Mouse (Mus musculus): ENCODE measurements at regions not wholly inside any gene's neighbourhood (a gene's known extent, or its start where the extent isn't known, plus 50 kb on each side); places are given as distances from the start of the nearest gene placed in this dataset.
"Not testable (repeated sequence)": the region's sequence is repeated elsewhere in the genome, so short reads cannot be mapped to it uniquely, and the experiment has no call there.

GRCm38 (mm10) chr9:11192183-11192582 is 287.6 kb upstream of the Cntn5 start:
- no peak for DNase-seq

DNA sequence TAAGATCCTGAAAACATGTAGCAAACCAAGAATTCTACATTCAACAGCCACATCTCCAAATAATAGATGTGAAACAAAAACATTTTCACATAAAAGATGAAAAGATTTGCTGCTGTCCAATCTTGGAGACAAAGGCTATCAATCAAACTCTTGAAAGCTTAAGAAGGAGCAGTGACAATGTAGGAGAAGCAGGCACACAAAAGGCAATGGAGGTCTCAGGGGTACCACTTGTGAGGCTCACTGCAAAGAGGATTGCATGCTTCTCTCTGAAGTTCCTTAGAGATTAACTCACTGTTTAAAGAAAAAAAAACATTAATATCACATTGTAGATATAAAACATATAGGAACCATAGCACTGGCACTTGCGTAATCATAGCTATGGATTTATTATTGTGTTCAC is 241.2 kb upstream of the Cntn5 start:
- no peak for DNase-seq

DNA sequence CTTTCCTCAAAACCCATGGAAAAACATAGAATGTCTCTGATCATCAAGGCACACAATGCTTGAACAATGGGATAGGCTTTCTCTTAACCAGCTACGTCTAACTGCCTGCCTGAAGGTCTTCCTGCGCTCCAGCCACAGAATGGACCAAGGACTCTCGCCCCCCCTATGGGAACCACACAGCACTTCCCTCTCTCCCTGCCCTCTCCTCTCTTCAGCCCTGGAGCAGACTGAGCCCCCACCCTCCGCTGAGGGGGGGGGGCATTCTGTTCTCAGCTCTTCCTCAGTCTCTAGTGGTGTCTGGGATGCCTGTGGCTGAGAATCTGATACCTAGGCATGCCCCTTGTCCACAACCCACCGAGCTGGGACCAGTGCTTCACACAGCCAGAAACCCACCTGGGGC is 222.3 kb upstream of the Cntn5 start:
- no peak for DNase-seq

- no peak for DNase-seq
Measured at GRCm38 (mm10) chr9:11119153-11119552, 214.6 kb upstream of the Cntn5 start.

- DNase-seq: not testable (repeated sequence)
Measured at GRCm38 (mm10) chr9:11107828-11108227, 203.3 kb upstream of the Cntn5 start.

DNA sequence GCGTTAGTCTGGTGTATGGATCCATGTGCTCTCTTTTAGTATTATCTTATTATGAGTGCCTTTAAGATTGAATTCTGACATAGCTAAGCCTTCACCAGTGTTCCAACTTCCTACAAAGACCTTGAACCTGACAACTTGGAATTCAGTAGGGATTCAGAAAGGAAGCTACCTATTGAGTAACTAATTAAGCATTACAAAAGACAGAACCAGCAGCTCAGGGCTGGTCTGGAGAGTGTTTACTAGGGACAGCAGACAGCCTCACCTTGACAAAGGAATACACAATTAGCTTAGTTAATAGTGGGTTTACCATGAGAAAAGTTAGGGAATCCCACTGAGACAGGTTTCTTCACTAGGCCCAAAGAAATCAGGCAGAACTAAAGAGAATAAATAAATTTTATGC is 202.6 kb upstream of the Cntn5 start:
- DNase-seq: not testable (repeated sequence)

DNA sequence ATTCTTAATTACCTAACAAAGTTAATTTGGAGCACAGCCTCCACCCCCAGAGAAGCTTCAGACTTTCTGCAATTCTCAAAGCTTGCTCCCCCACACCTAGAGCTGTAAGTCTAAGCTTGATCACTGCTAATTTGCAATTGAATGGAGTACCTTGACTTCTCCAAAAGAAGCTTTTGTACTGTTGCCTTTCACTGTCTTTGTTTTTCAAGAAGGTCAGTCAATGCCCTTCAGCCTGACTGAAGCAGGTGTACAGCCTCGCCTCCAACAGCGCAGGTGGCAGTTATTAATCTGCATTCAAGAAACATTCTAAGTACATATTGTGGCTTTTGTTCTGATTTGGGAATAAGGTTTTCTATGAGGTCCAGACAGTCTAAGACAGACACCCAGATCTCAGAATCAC is 201.7 kb upstream of the Cntn5 start:
- DNase-seq: no peak

DNA sequence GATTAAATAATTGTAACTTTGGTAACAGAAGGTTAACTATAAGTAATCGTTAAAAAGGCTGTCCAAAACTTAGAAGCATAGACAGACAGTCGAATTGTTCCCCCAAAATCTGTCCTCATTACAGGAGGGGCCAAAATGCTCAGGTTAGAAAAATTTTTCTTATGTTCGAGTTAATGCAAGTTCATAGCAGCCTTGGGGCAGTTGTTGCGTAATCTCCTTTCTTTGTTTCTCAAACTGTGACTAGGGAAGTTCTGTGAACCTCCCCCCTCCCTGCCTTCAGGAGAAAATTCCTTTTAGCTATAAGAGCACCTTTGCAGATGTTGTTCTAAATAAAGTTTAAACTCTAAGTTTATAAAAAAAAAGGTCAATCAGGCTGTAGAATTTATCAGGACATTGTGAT is 198.9 kb upstream of the Cntn5 start:
- DNase-seq: no peak

DNA sequence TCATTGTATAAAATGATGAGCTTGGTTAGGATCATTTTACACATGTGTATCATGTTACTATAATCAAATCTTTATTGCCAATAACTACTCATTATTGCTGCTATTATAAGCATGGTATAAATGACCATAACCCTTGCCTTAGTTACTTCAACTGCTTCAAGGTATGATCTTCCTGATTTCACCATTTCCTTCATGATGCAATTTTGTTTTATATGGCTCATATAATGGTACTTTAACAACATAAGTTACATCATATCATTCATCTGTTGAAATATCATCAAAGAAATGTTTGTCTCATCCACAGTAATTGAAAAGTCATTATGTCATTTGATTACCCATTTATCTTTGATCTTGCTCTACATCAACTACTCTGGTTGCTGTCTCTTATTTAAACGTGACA is 188.3 kb upstream of the Cntn5 start:
- DNase-seq: no peak

GRCm38 (mm10) chr9:11067125-11067524 is 162.6 kb upstream of the Cntn5 start:
- DNase-seq: not testable (repeated sequence)

- DNase-seq: no peak
Measured at GRCm38 (mm10) chr9:11062856-11063255, 158.3 kb upstream of the Cntn5 start.
